Mouse (Mus musculus) left cerebral cortex, postnatal 36 days (tissue): Measurements from ENCODE around the gene Ankrd55. TPM values are rescaled to one million over a fixed set of nuclear protein-coding genes. Genes with fewer than 3 reads are reported as not detected.

ENCODE experiments used
- DNase-seq, 2 experiments: peaks; one replicate each; pipeline ENCODE4 v3.0.0; 2021 to 2022; ENCODE audit warnings: low spot score in 2 of 2, mixed read lengths in 1 of 2
- intact Hi-C: fragments of 180-260 bp; cut with DNase I; formaldehyde crosslinking; loops from one replicate; pipeline ENCODE4 v1.15.1; 2025
- total RNA-seq, 2 experiments: library from RNA; stranded (reverse); gene quantifications; 2 replicates each; pipeline ENCODE4 v1.2.3; 2021

Ankrd55 gene
- total RNA-seq, 2 experiments from 2014 or later: 3.5 to 4.8 TPM

DNA sequence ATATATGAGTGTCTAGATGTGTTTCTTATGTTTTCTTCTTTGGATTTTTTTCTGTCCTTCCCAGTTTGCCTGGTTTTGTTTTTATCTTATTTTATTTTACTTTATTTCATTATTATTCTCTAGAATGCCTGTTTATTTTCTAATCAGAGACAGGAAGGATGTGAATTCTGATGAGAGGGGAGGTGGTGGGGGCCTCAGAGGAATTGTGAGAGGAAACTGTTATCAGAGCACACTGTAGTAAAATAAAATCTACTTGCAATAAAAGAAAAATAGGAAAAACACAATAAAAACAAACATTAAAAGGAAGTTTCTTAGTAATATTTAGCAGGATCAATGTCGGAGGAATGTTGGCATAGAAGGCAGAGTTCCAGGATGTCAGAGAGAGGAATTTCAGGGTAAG is 116.9 kb downstream of the Ankrd55 start:
- intact Hi-C loops: no loop called here
- DNase-seq: no peak

DNA sequence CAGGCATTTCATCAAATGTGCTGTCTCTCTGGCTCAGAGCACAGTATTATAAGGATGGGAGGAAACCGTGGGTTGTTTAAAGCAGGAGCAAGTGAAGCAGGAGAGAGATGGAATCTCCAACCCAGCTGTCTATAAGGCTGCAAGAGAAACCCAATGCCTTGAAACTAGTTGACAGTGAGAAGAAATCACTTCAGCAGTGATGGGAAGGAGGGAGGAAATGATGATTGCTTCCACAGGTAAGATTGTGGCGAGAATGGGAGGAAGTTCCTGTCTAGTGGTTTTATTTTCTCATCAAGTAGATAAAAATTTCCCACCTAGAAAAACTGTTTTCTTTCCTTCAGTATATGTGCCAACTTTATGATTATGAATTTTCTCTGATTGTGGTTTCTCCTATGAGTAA is 118.4 kb downstream of the Ankrd55 start:
- intact Hi-C loops: no loop called here

DNA sequence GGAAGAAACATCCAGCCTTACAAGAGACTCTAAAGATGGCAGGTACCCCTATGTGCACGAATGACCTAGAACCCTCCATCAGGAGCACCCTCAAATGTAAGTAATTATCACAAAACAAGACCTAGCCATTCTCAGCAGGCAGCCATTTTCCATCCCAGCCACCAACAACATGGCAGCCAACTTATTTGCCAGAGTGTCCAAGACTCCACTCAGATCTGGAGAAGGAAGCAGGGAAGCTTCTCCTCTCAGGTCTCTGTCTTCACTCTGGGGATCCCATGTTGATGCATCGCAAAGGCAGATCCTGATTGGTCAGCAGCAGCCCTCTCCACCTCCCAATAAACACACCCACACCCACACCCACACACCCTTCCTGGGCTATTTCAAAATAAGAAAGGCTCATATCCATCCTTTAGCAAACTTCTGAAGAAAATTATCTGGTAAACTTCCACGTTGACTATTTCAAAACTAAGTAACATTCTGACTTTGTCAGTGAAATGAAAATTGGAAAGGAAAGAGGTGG is 119.0 kb downstream of the Ankrd55 start:
- intact Hi-C loops: no loop called here

More for the DNA sequence above, 118.4 kb downstream of the Ankrd55 start:
- DNase-seq: no peak

DNA sequence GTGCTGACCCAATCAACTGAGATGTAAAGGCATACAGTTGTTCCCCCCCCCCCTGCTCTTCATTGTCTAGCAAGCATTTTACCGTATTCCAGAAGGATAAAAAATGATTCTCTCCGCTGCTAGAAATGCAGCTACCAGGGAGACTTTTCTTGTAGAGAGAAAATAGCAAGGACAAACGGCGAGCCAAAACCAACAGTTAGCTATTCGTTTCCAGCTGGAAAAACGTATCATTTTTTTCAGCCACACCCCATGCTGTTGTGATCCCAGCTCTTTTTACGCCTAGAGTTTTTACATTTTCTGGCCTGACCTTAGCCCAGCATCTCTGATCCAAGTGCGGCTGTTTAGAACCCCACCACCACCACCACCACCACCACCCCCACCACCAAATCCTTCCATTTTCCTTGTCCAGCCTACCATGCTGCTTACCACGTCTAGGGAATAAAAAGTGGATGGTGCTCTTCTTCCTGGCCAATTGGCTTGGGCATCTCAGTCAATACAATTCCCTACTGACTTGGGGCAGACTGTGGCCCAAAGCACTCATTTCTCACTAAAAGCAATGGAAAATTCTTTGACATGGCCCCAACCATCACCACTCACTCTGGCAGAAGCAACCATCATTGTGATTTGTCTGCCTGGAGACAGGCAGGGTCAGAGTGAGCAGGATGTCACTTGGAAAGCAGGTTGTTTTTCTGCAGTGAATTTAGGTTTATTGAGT is 119.7 kb downstream of the Ankrd55 start:
- intact Hi-C loops: no loop called here
- no peak for DNase-seq

More for the DNA sequence above, 119.0 kb downstream of the Ankrd55 start:
- no peak for DNase-seq

DNA sequence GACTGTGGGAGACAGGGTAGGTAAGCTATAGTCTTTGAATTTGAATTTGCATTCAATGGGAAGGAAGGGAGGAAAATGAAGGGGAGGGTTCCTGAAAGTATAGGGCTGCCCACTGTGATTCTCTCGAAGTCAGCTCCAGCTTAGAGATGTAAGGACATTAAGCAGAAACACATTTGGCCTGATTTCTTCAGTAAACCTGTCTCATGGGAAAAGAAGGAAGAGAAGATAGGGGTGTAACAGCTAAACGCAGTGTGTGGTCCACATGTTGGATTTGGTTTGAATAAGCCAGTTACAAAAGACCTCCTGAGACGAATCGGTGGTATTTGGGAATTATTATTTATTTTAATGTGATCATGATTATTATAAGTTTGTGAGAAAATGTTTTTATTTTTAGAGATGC is 120.5 kb downstream of the Ankrd55 start:
- no peak for DNase-seq
- intact Hi-C loops: no loop called here

DNA sequence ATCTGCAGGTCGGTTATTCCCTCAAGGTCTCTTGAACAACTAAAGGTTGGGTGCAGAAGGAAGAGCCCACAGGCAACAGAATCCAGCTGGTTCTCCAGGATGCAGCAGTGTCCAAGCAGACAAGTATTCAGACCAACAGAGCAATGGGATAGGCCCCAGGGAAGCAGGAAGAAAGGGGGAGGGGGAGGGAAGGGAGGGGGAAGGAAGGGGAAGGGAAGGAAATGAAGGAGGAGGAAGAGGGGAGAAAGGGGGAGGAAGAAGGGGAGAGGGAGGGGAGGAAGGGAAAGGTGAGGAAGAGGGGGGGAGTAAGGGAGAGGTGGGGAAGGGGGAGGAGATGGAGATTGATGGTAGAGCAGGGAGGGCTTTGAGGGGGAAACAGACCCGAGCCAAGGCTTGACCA is 121.1 kb downstream of the Ankrd55 start:
- intact Hi-C loops: no loop called here
- DNase-seq: no peak

DNA sequence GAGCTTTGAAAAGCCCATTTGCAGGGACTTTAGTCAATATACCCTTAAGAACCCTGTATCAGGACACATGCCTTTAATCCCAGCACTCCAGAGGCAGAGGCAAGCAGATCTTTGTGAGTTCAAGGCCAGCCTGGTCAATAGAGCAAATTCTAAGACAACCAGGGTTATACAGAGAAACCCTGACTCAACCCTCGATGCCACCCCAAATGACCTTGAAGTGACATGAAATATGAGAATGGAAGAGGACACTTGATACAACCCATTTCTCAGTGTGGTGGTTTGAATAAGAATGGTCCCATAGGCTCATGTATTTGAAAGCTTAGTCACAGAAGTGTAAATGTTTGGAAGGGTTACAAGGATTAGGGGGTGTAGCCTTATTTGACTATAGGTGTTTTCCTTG is 121.6 kb downstream of the Ankrd55 start:
- intact Hi-C loops: no loop called here
- no peak for DNase-seq

DNA sequence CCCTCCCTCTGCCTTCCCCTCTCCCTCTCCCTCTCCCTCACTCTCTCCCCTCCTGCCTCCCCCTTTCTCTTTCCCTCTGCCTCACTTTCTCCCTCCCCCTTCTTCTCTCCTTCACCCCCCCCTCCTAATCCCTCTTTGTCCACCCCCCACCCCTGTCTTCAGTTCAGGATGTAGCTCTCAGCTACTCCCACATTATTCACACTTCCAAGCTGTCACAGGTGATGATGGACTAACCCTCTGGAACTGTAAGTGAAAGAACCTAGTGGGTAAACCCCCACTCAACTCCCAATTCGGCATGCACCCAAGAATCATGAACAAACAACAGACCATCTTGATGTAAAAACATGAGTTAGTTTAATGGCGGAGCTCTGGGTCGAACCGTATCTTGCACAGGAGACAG is 122.2 kb downstream of the Ankrd55 start:
- intact Hi-C loops: no loop called here
- no peak for DNase-seq

DNA sequence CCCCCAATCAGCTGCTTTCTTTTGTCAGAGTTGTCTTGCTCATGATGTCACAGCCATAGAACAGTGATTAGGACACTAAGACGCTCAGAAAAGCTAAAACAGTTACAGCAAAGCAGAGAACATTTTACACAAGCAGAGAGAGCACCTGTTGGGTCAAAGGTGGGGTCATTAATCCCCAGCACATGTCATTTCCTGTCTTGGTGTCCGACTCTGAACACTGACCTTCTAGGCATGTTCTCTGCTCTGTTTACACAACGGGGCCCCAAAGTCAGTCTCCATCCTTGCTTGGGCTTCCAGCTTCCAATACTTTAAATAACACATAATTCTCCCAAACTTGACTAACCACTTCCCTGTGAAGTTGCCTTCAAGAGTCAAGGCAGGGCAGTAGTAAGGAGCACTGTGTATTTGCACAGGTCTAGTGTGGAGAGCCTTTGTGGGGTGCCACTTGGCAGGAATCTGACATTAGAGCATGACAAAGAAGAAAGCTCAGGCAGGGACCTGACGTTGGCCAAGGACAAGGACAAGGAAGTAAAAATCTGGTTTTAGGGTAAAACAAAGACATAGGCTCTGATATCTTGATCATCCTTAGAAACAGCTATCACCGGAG is 123.1 kb downstream of the Ankrd55 start:
- intact Hi-C loops: no loop called here
- DNase-seq: no peak

DNA sequence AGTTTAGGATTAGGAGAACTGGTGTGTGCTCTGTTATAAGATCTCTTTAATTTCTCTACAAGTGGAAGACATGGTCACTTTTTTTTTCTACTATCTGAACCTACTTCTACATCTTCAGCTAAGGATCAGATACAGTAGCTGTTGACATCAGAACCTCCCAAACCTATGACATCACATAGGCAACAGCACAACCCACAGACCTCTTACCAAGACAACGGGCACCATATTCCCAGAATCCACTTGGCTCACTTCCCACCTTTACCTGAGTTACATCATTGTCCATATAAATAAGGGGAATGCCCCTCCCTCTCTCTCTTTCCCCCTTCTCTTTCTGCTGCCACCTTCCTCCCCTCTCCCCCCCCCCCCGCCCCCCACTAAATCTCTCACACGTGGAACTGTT is 124.0 kb downstream of the Ankrd55 start:
- intact Hi-C loops: no loop called here
- no peak for DNase-seq

DNA sequence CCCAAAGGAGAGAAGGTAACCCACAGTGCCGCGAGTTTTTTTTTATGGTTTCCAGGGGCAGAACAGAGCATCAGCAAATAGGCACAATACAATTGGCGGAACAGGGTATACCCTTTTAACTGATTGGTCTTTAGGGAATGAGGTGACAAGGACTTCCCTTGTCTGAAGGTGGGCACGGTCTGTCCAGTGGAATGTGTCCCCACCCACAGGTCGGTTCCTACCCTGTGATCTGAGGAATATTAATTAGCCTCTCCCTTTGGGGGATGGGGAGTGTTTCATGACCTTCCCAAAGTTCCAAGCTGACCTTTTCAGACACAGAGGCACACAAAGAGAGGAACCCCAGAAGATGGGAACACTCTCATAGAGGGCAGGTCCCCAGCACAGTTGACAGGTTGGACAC is 124.6 kb downstream of the Ankrd55 start:
- intact Hi-C loops: no loop called here
- no peak for DNase-seq

DNA sequence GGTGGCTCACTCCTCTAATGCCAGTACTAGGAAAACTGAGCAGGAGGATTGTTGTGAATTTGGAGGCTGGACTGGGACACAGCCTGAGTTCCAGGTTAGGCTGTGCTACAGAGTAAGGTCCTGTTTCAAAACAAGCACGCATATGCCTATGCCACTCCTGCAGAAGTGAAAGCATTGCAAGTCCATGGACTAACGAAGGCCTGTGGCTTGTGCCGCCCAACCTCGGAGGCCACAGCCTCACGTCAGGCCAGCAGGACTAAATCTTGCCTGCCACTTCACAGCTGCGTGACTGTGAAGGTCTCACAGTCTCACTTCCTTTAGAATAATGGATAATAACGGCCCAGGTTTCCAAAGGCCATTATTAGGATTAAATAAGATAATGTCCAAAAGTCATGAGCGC is 125.4 kb downstream of the Ankrd55 start:
- no peak for DNase-seq
- intact Hi-C loops: no loop called here

DNA sequence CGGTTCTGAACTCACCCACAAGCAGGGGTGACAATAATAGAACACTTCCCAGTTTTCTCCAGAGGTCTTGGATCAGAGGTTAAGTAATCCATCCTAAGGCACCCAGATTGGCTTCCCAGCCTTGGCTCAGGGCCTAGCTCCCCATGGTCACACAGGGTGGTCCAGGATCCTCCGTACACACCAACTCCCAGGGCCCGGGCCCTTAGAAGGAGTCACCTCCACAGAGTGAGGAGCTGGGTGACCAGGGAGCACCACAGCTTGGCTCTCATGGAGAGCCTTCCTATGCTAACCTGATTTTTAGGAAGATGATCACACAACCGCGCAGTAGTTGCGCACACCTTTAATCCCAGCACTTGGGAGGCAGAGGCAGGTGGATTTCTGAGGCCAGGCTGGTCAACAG is 127.6 kb downstream of the Ankrd55 start:
- intact Hi-C loops: no loop called here
- DNase-seq: no peak

DNA sequence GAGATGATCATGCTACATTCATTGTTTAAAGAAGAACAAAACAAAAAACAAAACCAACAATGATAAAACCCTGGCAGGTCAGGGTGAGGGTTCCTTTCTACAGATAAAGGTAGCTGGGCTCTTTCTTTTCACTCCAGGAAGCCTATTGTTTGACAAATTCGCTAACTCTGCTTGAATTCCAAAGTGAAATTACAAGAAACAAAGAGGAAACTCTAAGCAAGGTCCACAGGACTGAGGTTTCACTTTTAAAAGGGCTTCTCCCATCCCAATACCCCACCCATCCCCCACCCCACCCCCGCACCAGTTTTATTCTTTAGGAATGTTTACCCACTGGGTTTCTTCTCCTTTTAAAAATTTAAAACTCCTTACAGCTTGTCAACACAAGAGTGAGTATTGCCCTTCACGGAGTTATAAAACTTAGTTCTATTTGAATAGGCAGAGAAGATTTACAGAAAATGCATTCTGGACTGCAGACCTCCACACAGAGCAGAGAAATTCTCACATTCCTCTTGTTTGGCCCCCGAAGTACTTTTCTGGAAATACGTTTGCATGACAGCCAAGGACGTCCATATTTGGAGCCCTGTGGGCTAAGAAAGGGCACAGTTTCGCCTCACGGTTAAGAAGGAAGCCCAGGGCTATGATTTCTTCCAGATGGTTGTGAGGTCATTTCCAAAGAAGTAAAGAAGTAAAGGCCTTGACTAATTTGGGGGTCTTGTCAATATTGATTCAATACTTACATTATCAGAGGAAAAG is 128.3 kb downstream of the Ankrd55 start:
- intact Hi-C loops: no loop called here

DNA sequence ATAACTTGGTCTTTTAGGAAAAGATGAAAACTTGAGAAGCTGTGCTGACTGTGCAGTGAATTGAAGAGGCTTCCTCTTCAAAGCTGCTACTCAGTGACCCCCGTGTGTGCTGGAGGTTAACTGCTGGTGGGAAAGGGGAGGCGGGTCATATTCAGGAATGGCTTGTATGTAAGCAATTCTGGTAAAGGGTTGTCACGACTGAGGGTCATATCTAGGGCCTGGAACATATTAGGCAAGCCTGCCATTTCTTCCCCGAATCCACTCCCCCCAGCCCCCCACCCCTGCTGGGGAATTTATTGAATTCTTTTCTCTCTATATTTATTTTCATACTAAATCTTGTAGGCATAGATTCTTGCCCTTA is 128.9 kb downstream of the Ankrd55 start:
- DNase-seq: no peak
- intact Hi-C loops: no loop called here

More for the DNA sequence above, 128.3 kb downstream of the Ankrd55 start:
- no peak for DNase-seq

DNA sequence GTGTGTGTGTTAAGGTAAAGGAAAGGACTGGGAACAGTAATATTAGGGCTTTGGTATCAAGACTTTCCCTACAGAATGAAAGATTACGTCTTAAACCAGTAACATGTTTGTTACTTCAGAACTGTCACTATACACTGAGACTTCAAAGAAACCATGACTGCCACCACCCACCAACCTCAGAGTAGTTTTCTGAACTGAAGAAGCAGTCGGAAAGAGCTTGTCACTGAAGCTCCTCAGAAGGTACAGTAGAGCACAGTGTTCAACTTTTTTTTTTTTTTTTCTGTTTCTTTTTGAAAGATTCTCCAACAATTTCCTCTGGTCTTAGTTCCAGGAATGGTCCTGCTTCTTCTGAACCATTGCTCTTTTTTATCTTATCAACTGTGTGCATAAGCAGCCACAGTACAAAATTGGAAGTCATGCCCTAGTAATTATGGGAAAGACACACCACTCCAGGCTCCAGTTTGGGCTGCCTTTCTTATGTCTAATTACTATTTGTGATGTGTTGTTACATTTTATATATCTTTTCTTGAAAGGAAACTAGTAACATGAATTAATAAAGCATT is 129.7 kb downstream of the Ankrd55 start:
- intact Hi-C loops: no loop called here
- DNase-seq: no peak

DNA sequence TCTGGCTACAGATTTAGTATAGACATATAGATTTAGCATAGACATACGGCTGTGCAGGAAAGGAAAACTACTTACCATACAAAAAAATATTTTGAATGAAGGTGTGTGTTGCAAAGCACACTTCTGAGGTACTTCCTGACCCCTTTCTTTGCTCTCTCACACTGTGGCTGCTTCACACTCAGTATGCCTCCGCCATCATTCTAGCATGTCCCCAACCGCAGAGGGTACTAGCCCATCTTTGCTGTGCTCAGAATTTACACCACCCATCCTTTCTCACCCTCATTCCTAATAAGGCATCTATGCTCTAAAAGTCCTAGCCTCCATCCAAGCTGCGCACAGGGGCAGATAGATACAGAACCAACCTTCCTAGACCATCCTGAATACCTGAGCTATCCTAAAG is 130.3 kb downstream of the Ankrd55 start:
- no peak for DNase-seq
- intact Hi-C loops: no loop called here

DNA sequence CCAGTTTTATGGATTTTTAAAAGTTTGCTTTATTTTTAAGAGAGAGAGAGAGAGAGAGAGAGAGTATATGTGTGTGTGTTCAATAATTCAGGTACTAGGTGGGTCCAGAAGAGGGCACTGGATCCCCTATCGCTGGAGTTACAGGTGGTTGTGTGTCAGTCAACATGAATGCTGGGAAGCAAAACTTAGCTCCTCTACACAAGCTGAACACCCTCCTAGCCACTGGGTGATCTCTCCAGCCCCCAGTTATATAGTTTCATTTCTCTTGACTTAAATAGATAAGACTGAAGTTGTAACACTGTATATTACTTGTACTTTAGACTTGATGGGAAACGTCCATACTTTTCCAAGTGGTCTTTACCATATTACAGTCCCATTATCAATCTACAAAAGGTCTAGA is 136.0 kb downstream of the Ankrd55 start:
- DNase-seq: no peak
- intact Hi-C loops: no loop called here

DNA sequence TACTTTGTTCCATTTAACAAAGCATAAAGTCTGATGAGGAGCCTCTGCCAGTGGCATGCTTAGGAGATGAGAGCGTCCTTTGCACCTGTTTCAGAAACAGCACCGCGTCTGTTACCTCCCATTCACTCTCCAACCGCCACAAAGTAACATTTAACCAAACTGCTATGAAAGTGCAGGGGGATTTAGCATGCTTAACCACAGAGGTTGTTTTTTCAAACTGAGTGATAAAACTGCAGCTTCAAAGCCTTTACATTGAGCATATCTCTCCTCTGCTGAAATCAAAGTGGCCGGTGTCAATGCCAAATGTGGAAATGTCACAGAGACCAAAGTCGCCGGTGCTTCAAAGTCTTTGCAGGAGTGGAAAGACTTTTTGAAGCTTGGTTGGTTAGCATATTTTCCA is 136.4 kb downstream of the Ankrd55 start:
- no peak for DNase-seq
- intact Hi-C loops: no loop called here

DNA sequence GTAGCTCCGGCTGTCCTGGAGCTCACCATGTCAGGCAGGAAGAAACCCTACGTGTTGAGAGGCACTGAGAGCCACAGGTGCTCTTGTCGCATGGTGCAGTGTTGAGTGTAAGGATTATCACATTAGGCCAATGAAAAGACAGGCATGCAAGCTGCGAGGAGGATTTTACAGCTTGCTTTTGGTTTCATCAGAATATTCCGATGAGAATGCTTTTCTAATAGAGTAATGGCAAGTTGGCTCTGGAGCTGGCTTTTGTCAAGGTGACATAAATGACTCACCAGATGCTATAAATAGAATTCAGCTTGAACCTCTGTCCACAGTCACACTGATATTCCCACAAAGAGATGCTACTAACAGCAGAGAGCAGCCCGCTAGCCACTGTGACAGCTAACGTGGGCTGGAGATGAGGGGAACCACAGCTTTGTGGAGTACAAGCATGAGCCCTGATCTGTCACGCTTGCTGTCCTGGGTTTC is 137.0 kb downstream of the Ankrd55 start:
- DNase-seq: no peak
- intact Hi-C loops: no loop called here
